Mouse (Mus musculus) liver, adult 2 months (tissue): ENCODE data around the gene Idh3b. TPM values are rescaled to one million over a fixed set of nuclear protein-coding genes. Genes with fewer than 3 reads are reported as not detected.
A peak's percentile ranks its signal among the peaks of the same experiment; 100 is the strongest.

Experiments
- DNase-seq: peaks from one replicate; pipeline ENCODE4 v3.0.0-alpha.2; 2011; ENCODE audit warnings: low read depth, low spot score; ENCODE audit errors: extremely low read depth
- H3K27ac ChIP-seq: fragments of 200-500 bp; replicated peaks from 2 replicates; pipeline ENCODE4 v1.5.1; 2012; ENCODE audit warnings: low read depth, mild to moderate bottlenecking, control low read depth, inconsistent platforms, low read length; ENCODE audit not compliant: insufficient read depth
- H3K27me3 ChIP-seq: fragments of 200-500 bp; 2 replicates; pipeline ENCODE4 v1.6.1; 2012; ENCODE audit warnings: mild to moderate bottlenecking, moderate library complexity, low read length, inconsistent platforms; ENCODE audit not compliant: control insufficient read depth, insufficient read depth
- H3K36me3 ChIP-seq: fragments of 200-500 bp; 2 replicates; pipeline ENCODE4 v1.6.1; 2012; ENCODE audit warnings: low read length, inconsistent platforms; ENCODE audit not compliant: control insufficient read depth, insufficient read depth
- H3K4me1 ChIP-seq: fragments of 200-500 bp; 2 replicates; pipeline ENCODE4 v1.6.1; 2011; ENCODE audit warnings: low read length; ENCODE audit not compliant: control insufficient read depth, insufficient read depth
- H3K4me3 ChIP-seq: fragments of 200-500 bp; 2 replicates; pipeline ENCODE4 v1.5.1; 2011; ENCODE audit warnings: low read depth, mild to moderate bottlenecking, control low read depth, low read length, moderate library complexity; ENCODE audit not compliant: insufficient read depth
- H3K79me2 ChIP-seq: fragments of 200-500 bp; 2 replicates; pipeline ENCODE4 v1.6.1; 2012; ENCODE audit warnings: inconsistent platforms, mild to moderate bottlenecking, low read length, moderate library complexity; ENCODE audit not compliant: control insufficient read depth, insufficient read depth
- H3K9ac ChIP-seq: fragments of 200-500 bp; 2 replicates; pipeline ENCODE4 v1.6.1; 2012; ENCODE audit warnings: low read depth, mild to moderate bottlenecking, control low read depth, inconsistent platforms, low read length
- CTCF ChIP-seq: fragments of 200-500 bp; IDR thresholded peaks from 2 replicates; pipeline ENCODE4 v1.5.1; 2011; ENCODE audit warnings: low read depth, low read length, control low read depth
- POLR2A ChIP-seq: fragments of 200-500 bp; IDR thresholded peaks from 2 replicates; pipeline ENCODE4 v1.6.1; 2011; ENCODE audit warnings: low read length, control low read depth; ENCODE audit not compliant: insufficient read depth; ENCODE audit errors: extremely low read depth
- WGBS: fragments of 180-500 bp; shearing (Covaris S2); methylation state at CpG from one replicate; pipeline ENCODE4 v1.1.7; 2018; 5-methylcytosine and 5-hydroxymethylcytosine counted together
- polyA plus RNA-seq: library from polyadenylated mRNA; depleted of rRNA; stranded (reverse); fragments of >200 nt; gene quantifications from 2 replicates; pipeline ENCODE4 v1.2.3, GENCODE M21; 2012; rRNA removed
- total RNA-seq: library from RNA; depleted of rRNA; stranded (reverse); fragments of >200 nt; gene quantifications from 2 replicates; pipeline ENCODE4 v1.2.3, GENCODE M21; 2014; rRNA removed

Gene Idh3b
- 288 and 295 TPM in 2 replicates for total RNA-seq
- polyA plus RNA-seq = 230 and 257 TPM in 2 replicates

DNA sequence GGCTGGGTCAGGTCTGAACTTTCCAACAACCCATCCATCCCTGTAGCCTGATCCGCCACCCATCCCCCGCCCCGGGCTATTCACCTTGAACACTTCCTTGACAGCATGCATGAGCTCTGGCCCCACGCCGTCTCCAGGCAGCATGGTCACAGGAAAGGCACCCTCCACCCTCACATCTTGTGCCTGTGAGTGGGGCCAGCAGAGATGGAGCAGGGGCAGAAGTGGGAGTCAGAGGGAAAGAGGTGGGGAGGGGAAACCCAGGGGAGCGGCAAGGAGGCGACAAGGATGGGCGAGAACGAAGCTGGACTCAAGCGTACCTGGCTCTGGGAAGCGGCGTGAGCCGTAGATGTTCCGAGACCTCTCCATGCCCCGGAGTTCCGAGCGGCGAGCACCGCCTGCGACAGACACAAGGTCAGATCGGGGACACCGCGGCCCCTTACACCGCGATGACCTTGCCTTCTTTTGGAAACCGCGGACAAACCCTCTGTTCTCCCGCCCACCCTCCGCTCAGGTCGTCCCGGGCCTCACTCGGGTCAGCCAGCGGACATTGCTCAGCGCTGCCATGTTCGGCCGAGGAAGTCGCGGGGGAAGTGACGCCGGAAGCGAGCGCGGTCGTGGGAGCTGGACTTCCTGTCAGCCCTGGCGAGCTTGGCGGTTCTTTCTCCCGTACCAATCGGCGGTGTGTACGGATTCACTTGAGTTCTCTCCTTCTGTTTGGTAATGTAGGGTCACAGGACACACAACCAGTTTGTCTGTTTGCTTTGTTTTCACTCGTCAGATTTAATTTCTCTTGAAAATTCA lies at the start of gene Idh3b:
Gene Idh3b, minus strand, starts transcription at position 694 of the 801 bp plus-strand sequence.
- H3K36me3 ChIP-seq = peaks cover 16% of the 10 kb centered on the region; the same call in 1 of the 2 replicates
- WGBS = 1% methylated on average over 51 of the region's 51 CpGs
- H3K9ac ChIP-seq = peak within 1 kb of the TSS; percentile 91
- peak; percentile 81 for DNase-seq
- no peaks in the 10 kb centered on the region for H3K27me3 ChIP-seq
- H3K27ac ChIP-seq = peak within 1 kb of the TSS; percentile 80
- peak within 1 kb of the TSS; percentile 83 for H3K4me3 ChIP-seq
- peaks cover 11% of the 10 kb centered on the region; the same call in 1 of the 2 replicates for H3K79me2 ChIP-seq
- no peak for TF ChIP-seq CTCF
- peak; percentile 68 for TF ChIP-seq POLR2A
- H3K4me1 ChIP-seq = peaks cover 5% of the 10 kb centered on the region

- H3K4me3 ChIP-seq = no peak overlapping the region
- 88% methylated on average over 2 of the region's 2 CpGs for WGBS
- H3K79me2 ChIP-seq = no peaks in the 10 kb centered on the region
- H3K27me3 ChIP-seq = no peaks in the 10 kb centered on the region
- H3K4me1 ChIP-seq = no peaks in the 10 kb centered on the region
- no peak overlapping the region for H3K27ac ChIP-seq
- no peaks in the 10 kb centered on the region for H3K36me3 ChIP-seq
- TF ChIP-seq CTCF = no peak
- no peak for TF ChIP-seq POLR2A
- DNase-seq = no peak
- H3K9ac ChIP-seq = no peak overlapping the region
Observed at GRCm38 (mm10) chr2:130329502-130329901, 45.2 kb upstream of the Idh3b start.

- H3K4me1 ChIP-seq = no peaks in the 10 kb centered on the region
- DNase-seq = no peak
- H3K27ac ChIP-seq = no peak overlapping the region
- TF ChIP-seq POLR2A (no peak), CTCF (no peak)
- 61% methylated on average over 1 of the region's 1 CpGs for WGBS
- no peak overlapping the region for H3K4me3 ChIP-seq
- no peaks in the 10 kb centered on the region for H3K79me2 ChIP-seq
- H3K9ac ChIP-seq = no peak overlapping the region
- no peaks in the 10 kb centered on the region for H3K27me3 ChIP-seq
- H3K36me3 ChIP-seq = no peaks in the 10 kb centered on the region
Observed at GRCm38 (mm10) chr2:130327057-130327456, 42.7 kb upstream of the Idh3b start.

DNA sequence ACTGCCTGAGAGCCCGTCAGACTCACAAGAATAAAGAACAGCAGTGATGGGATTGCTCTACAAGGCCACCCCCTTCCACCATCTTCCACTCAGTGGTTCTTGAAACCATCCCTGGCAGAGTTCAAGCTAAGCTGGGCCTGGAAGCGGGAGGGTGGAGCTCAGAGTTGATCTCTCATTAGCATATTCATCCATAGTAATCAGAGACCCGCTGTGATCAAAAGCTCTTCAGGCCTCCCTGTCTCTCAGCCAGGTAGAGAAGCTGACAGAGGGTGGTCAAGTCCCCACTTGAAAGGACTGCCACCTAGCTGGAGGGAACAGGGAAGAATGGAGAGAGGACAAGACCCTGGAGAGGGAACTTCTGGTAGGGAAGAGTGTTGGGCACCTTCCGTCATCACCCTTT lies 18.7 kb upstream of the Idh3b start:
- no peak for TF ChIP-seq CTCF
- no peak overlapping the region for H3K4me3 ChIP-seq
- WGBS = 77% methylated on average over 4 of the region's 4 CpGs
- no peaks in the 10 kb centered on the region for H3K4me1 ChIP-seq
- H3K79me2 ChIP-seq = no peaks in the 10 kb centered on the region
- no peak for DNase-seq
- H3K27ac ChIP-seq = no peak overlapping the region
- H3K36me3 ChIP-seq = no peaks in the 10 kb centered on the region
- no peak overlapping the region for H3K9ac ChIP-seq
- H3K27me3 ChIP-seq = no peaks in the 10 kb centered on the region

GRCm38 (mm10) chr2:130297580-130297979 lies 13.2 kb upstream of the Idh3b start:
- no peak overlapping the region for H3K27ac ChIP-seq
- no peak overlapping the region for H3K9ac ChIP-seq
- no peak for DNase-seq
- H3K36me3 ChIP-seq = no peaks in the 10 kb centered on the region
- no peaks in the 10 kb centered on the region; the same call in 1 of the 2 replicates for H3K4me1 ChIP-seq
- TF ChIP-seq CTCF (no peak), POLR2A (no peak)
- H3K27me3 ChIP-seq = peaks cover 10% of the 10 kb centered on the region
- no peak overlapping the region for H3K4me3 ChIP-seq
- no peaks in the 10 kb centered on the region for H3K79me2 ChIP-seq
- WGBS = 85% methylated on average over 9 of the region's 9 CpGs
